Mouse (Mus musculus) bone marrow, adult 2 months (tissue): Measurements from ENCODE around the gene Gm45716. TPM values are rescaled to one million over a fixed set of nuclear protein-coding genes. Genes with fewer than 3 reads are reported as not detected.

ENCODE experiments used
- H3K27ac ChIP-seq: fragments of 200-500 bp; 2 replicates; pipeline ENCODE4 v1.5.1; 2012; ENCODE audit warnings: low read depth, mild to moderate bottlenecking, control low read depth, inconsistent platforms, low read length; ENCODE audit not compliant: control insufficient read depth, poor library complexity, insufficient read depth
- H3K4me1 ChIP-seq: fragments of 200-500 bp; 2 replicates; pipeline ENCODE4 v1.6.1; 2011; ENCODE audit warnings: low read length; ENCODE audit not compliant: control insufficient read depth, insufficient read depth
- H3K4me3 ChIP-seq: fragments of 200-500 bp; replicated peaks from 2 replicates; pipeline ENCODE3; 2011; ENCODE audit warnings: mild to moderate bottlenecking, low read depth, low read length, control low read depth; ENCODE audit not compliant: control insufficient read depth
- CTCF ChIP-seq: fragments of 200-500 bp; IDR thresholded peaks from 2 replicates; pipeline ENCODE4 v1.5.1; 2011; ENCODE audit warnings: low read length, control low read depth; ENCODE audit not compliant: control insufficient read depth, insufficient read depth
- POLR2A ChIP-seq: fragments of 200-500 bp; IDR thresholded peaks from 2 replicates; pipeline ENCODE4 v1.6.1; 2011; ENCODE audit warnings: low read depth, mild to moderate bottlenecking, control low read depth, low read length, borderline replicate concordance; ENCODE audit not compliant: control insufficient read depth
- WGBS: fragments of 180-500 bp; shearing (Covaris S2); methylation state at CpG from one replicate; pipeline ENCODE4 v1.1.7; 2018; 5-methylcytosine and 5-hydroxymethylcytosine counted together
- polyA plus RNA-seq: library from polyadenylated mRNA; stranded (reverse); fragments of >200 nt; gene quantifications from 2 replicates; pipeline ENCODE4 v1.2.4, GENCODE M21; 2011; ENCODE audit warnings: low replicate concordance; ENCODE audit not compliant: missing spikeins, insufficient read depth, insufficient read length

The Gm45716 gene
- polyA plus RNA-seq, 1 experiment, result 3.2 TPM

DNA sequence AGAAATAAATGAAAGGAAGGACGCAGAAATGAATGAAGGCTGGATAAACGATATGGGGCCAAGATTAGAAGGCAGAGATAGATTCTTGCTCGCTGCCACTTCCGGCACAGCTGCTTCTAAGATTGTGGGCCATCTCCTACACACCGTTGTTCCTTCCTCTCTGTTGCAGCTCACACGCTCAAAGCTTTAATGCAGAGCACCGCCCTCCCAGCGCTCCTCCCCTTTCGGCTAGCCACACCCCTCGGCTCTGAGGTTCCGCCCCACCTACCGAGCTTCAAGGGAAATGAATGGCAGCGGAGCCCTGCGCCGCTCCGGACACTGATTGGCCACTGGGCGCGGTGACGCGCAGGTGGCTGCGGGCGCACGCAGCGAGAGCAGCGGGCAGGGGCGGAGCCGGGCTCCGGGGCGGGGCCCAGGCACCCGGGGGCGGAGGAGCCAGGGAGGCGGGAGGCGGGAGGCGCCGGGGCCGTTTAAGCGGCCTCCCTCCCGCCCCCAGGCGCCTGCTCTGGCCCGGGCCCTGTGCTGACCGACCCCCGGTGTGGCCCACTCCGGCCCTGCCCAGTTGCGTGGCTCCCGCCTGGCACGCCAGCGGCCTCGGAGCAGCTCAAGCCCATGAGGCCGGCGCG lies 61.7 kb downstream of the Gm45716 start, which contains the start of gene Mmd:
Gene Mmd (plus strand): TSS at position 432 of the 626 bp plus-strand sequence.
- Histone ChIP-seq H3K4me3 (peak within 1 kb of the TSS; percentile 71), H3K4me1 (no peaks in the 10 kb centered on the region; the same call in 1 of the 2 replicates), H3K27ac (peak within 1 kb of the TSS; percentile 78)
- TF ChIP-seq POLR2A (peak; percentile 73), CTCF (no peak)
- WGBS, result under 1% methylated on average over 37 of the region's 51 CpGs

DNA sequence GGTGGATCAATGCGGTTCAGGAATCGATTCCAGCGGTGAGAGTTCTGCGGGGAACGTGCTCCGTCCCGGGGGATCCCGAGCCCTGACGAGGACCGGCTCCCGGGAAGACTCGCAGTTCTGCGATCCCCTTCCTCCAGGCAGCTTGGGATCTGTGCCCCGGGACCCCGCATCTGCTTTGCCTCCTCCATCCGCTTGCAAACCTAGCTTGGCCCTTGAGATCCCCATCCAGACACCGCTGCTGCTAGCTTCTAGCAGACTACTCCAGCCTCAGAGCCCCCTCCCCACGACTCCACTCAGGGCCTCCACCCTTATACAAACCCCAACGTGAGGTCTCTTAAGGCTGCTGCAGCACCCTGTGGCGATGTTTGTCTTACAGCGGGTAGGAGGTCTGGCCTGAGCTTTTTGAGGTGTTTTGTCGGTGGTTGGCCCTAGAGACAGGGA lies 62.2 kb downstream of the Gm45716 start:
- TF ChIP-seq POLR2A (no peak), CTCF (no peak)
- H3K27ac ChIP-seq, result peak overlapping the region; percentile 78
- peak overlapping the region; percentile 71 for H3K4me3 ChIP-seq
- no peaks in the 10 kb centered on the region; the same call in 1 of the 2 replicates for H3K4me1 ChIP-seq
- under 1% methylated on average over 22 of the region's 22 CpGs for WGBS

DNA sequence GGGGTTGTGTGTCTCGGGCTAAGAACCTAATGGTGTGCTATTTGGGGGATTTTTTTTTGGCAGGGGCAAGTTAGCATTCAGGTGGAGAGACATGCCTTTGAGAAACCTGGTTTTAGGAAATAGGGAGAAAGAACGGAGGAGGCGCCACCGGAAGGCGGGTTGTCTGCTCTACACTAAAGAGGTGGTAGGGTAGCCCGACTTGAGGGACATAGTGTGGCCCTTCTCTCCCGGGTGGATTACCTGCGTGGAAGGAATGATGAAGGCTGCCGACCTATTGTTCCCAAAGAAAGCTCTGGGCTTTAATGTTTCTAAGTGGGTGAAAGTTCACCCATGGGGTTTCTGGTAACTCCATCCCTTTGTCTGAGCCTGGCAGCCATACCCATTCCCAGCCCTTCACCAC lies 62.7 kb downstream of the Gm45716 start:
- peak overlapping the region; percentile 71 for H3K4me3 ChIP-seq
- H3K27ac ChIP-seq, result no peak overlapping the region
- 1% methylated on average over 9 of the region's 9 CpGs for WGBS
- TF ChIP-seq POLR2A, result no peak
- TF ChIP-seq CTCF, result no peak
- no peaks in the 10 kb centered on the region; the same call in 1 of the 2 replicates for H3K4me1 ChIP-seq

DNA sequence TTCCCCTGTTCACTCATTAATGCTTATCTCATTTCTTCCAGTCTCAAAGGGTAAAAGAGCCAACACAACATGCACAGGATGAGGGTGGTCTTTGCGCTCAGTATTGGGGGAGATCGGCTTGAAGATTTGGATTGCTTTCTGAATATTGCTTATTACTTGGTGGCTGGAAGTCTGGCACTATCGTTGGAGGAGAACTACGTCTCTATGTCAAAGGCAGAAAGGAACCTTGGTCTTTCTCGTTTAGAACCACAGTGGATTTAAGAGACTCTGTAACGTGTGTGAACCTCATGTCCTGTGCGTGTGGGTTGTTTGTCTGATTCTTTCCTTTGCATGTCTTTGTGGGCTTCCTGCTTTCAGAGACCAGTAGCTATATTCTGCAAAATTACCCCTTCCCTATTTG lies 63.2 kb downstream of the Gm45716 start:
- Histone ChIP-seq H3K4me1 (no peaks in the 10 kb centered on the region; the same call in 1 of the 2 replicates), H3K4me3 (peak overlapping the region; percentile 21), H3K27ac (no peak overlapping the region)
- no peak for TF ChIP-seq POLR2A
- TF ChIP-seq CTCF, result no peak
- WGBS, result 10% methylated on average over 7 of the region's 7 CpGs

DNA sequence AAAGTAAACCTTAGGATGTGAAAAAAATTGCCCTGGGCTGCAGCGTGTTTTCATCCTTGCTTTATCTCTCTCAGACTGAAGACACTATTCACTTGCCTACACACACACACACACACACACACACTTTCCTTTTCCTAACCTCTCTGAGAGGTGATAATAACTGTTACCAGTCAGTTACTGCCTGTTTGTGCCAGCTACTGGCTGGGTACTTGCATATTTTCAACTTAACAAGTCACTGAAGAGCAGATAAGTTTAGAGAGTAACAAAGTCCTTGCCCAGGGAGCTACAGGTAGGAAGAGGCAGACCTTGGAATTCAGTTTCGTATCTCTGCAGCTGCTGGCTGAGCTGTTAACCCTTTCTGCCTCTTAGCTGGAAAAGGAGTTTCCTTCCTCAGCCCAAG lies 64.4 kb downstream of the Gm45716 start:
- Histone ChIP-seq H3K4me3 (no peak overlapping the region), H3K27ac (no peak overlapping the region), H3K4me1 (no peaks in the 10 kb centered on the region; the same call in 1 of the 2 replicates)
- 64% methylated on average over 2 of the region's 2 CpGs for WGBS
- TF ChIP-seq POLR2A, result no peak
- TF ChIP-seq CTCF, result no peak

DNA sequence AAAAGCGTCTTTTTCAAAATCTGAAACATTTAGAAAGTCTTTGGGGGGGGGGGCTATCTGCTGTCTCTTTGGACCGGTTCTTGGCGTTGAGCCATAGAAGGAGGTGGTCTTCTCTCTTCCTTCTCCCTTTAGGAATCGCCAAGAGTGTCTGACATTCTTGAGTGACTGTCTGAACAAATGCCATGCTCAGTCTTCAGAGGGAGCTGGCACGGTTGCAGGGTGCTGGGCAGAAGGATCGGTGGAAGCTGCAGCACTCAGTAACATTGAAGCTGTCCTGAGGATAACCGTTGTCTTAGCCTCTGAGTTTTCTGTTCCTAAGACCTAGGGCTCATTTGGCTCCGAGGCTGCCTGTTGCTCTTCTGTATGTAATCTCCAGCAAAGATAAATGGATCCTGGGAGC lies 64.9 kb downstream of the Gm45716 start:
- Histone ChIP-seq H3K27ac (no peak overlapping the region), H3K4me3 (no peak overlapping the region), H3K4me1 (no peaks in the 10 kb centered on the region; the same call in 1 of the 2 replicates)
- TF ChIP-seq POLR2A (no peak), CTCF (no peak)
- WGBS, result 76% methylated on average over 8 of the region's 8 CpGs

DNA sequence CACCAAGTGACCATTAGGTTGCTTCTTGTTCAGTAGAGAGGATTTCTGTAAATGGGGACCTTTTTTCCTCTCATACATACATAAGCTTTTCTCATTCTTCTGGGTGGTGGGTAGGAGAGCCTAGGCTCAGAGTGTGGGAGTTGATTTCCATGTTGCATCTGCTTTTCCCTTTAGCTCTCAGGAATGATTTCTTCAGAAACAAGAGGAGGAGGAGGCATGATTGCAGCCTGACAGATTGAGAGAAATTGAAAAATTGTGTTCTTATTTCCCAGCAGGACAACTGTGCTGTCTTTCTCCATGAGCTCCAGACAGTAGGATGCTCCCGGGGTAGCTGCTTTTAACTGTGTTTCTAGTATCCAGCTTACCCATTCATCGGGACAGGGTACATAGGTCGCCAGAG lies 67.1 kb downstream of the Gm45716 start:
- Histone ChIP-seq H3K27ac (no peak overlapping the region), H3K4me1 (no peaks in the 10 kb centered on the region; the same call in 1 of the 2 replicates), H3K4me3 (no peak overlapping the region)
- WGBS, result 81% methylated on average over 3 of the region's 3 CpGs
- no peak for TF ChIP-seq CTCF
- no peak for TF ChIP-seq POLR2A

DNA sequence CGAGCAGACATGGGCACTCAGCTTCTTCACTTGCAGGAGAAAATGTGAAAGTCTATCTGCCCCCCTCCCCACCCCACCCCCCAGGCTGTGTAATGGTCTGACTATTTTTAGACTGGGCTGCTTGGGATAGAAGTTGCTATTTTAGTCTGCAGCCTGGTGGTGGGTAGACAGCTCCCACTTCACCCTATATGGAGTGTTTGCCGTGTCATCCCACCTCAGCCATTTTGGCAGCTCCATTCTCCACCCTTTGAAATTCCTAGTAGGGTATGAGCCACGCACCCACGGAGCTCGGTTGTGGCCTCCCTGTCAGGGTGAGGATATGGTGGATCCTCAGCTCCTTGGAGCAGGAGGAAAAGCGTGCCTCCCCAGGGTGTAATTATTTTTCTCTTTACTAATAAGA lies 68.2 kb downstream of the Gm45716 start:
- H3K4me1 ChIP-seq, result peaks cover 1% of the 10 kb centered on the region; the same call in 1 of the 2 replicates
- H3K4me3 ChIP-seq, result no peak overlapping the region
- 80% methylated on average over 6 of the region's 6 CpGs for WGBS
- TF ChIP-seq CTCF, result no peak
- TF ChIP-seq POLR2A, result no peak
- H3K27ac ChIP-seq, result no peak overlapping the region
